Mouse (Mus musculus) forebrain, embryonic 15.5 days (tissue): ENCODE results near the gene Kcnc3. TPM values are rescaled to one million over a fixed set of nuclear protein-coding genes. Genes with fewer than 3 reads are reported as not detected.

ENCODE experiments used
- ATAC-seq: fragments of 200-750 bp; cut with Nextera tagmentation; replicated peaks from 2 replicates; pipeline ENCODE4 v1.8.0; 2017; ENCODE audit warnings: mild to moderate bottlenecking, moderate TSS enrichment, moderate library complexity
- H3K27ac ChIP-seq: fragments of 300-500 bp; sonication (generic); replicated peaks from 2 replicates; pipeline ENCODE4 v1.5.1; 2015; ENCODE audit warnings: mild to moderate bottlenecking, inconsistent platforms
- H3K27me3 ChIP-seq: fragments of 300-500 bp; sonication (generic); 2 replicates; pipeline ENCODE4 v1.6.1; 2015; ENCODE audit warnings: inconsistent platforms
- H3K36me3 ChIP-seq: fragments of 300-500 bp; sonication (generic); 2 replicates; pipeline ENCODE4 v1.6.1; 2015; ENCODE audit warnings: mild to moderate bottlenecking, inconsistent platforms
- H3K4me1 ChIP-seq: fragments of 300-500 bp; sonication (generic); 2 replicates; pipeline ENCODE4 v1.6.1; 2015; ENCODE audit warnings: inconsistent platforms
- H3K4me2 ChIP-seq: fragments of 300-500 bp; sonication (generic); replicated peaks from 2 replicates; pipeline ENCODE4 v1.6.1; 2015; ENCODE audit warnings: mild to moderate bottlenecking, inconsistent platforms
- H3K4me3 ChIP-seq: fragments of 300-500 bp; sonication (generic); 2 replicates; pipeline ENCODE4 v1.5.1; 2015; ENCODE audit warnings: mild to moderate bottlenecking, inconsistent platforms
- H3K9ac ChIP-seq: fragments of 300-500 bp; sonication (generic); replicated peaks from 2 replicates; pipeline ENCODE4 v1.6.1; 2015; ENCODE audit warnings: mild to moderate bottlenecking, inconsistent platforms
- H3K9me3 ChIP-seq: fragments of 300-500 bp; sonication (generic); 2 replicates; pipeline ENCODE4 v1.6.1; 2016; ENCODE audit warnings: inconsistent platforms
- WGBS: fragments of 180-500 bp; shearing (Covaris S2); methylation state at CpG from one replicate; pipeline ENCODE4 v1.1.7; 2015; ENCODE audit warnings: mixed read lengths; 5-methylcytosine and 5-hydroxymethylcytosine counted together
- polyA plus RNA-seq: library from polyadenylated mRNA; unstranded; fragments of >200 nt; fragmentation: Nextera tagmentation; extraction: Ambion mirVana; gene quantifications from 2 replicates; pipeline ENCODE4 v1.2.1, GENCODE M21; 2015

Kcnc3 gene
- polyA plus RNA-seq = 2.6 and 3.3 TPM in 2 replicates

- H3K9ac ChIP-seq = peak within 1 kb of the TSS; percentile 58
- peak; percentile 92 for ATAC-seq
- peak within 1 kb of the TSS; percentile 64 for H3K4me3 ChIP-seq
- no peaks in the 10 kb centered on the region for H3K9me3 ChIP-seq
- no peaks in the 10 kb centered on the region for H3K36me3 ChIP-seq
- peaks cover 27% of the 10 kb centered on the region for H3K27me3 ChIP-seq
- H3K4me1 ChIP-seq = peaks cover 70% of the 10 kb centered on the region
- under 1% methylated on average over 76 of the region's 80 CpGs for WGBS
- H3K27ac ChIP-seq = peak within 1 kb of the TSS; percentile 58
- H3K4me2 ChIP-seq = peak within 1 kb of the TSS; percentile 97
Observed at GRCm38 (mm10) chr7:44590402-44591347, at the start of gene Kcnc3. Gene Kcnc3 (plus strand): TSS chr7:44590664.

- H3K27ac ChIP-seq = no peak overlapping the region
- no peaks in the 10 kb centered on the region for H3K27me3 ChIP-seq
- no peak overlapping the region for H3K9ac ChIP-seq
- WGBS = 94% methylated on average over 11 of the region's 11 CpGs
- no peak overlapping the region for H3K4me2 ChIP-seq
- no peak for ATAC-seq
- peaks cover 6% of the 10 kb centered on the region for H3K4me1 ChIP-seq
- H3K9me3 ChIP-seq = no peaks in the 10 kb centered on the region
- H3K36me3 ChIP-seq = peaks cover 15% of the 10 kb centered on the region; the same call in 1 of the 2 replicates
- H3K4me3 ChIP-seq = no peak overlapping the region
Observed at GRCm38 (mm10) chr7:44542555-44542954, 47.9 kb upstream of the Kcnc3 start.

- Histone ChIP-seq H3K9ac (no peak overlapping the region), H3K9me3 (no peaks in the 10 kb centered on the region), H3K4me2 (no peak overlapping the region), H3K27me3 (no peaks in the 10 kb centered on the region), H3K4me3 (no peak overlapping the region), H3K4me1 (peaks cover 11% of the 10 kb centered on the region), H3K27ac (no peak overlapping the region), H3K36me3 (peaks cover 15% of the 10 kb centered on the region; the same call in 1 of the 2 replicates)
- ATAC-seq = no peak
- WGBS = 77% methylated on average over 12 of the region's 12 CpGs
Observed at GRCm38 (mm10) chr7:44543071-44543470, 47.4 kb upstream of the Kcnc3 start.

GRCm38 (mm10) chr7:44546274-44546673, 44.2 kb upstream of the Kcnc3 start:
- no peak overlapping the region for H3K9ac ChIP-seq
- 96% methylated on average over 3 of the region's 3 CpGs for WGBS
- H3K4me2 ChIP-seq = no peak overlapping the region
- peaks cover 21% of the 10 kb centered on the region for H3K36me3 ChIP-seq
- H3K27me3 ChIP-seq = no peaks in the 10 kb centered on the region
- ATAC-seq = no peak
- no peaks in the 10 kb centered on the region for H3K9me3 ChIP-seq
- H3K27ac ChIP-seq = no peak overlapping the region
- H3K4me3 ChIP-seq = no peak overlapping the region
- peaks cover 15% of the 10 kb centered on the region for H3K4me1 ChIP-seq

- no peaks in the 10 kb centered on the region for H3K27me3 ChIP-seq
- peak overlapping the region; percentile 97 for H3K4me2 ChIP-seq
- H3K36me3 ChIP-seq = peaks cover 24% of the 10 kb centered on the region
- no peak overlapping the region for H3K4me3 ChIP-seq
- H3K9me3 ChIP-seq = no peaks in the 10 kb centered on the region
- no peak overlapping the region for H3K27ac ChIP-seq
- peaks cover 15% of the 10 kb centered on the region for H3K4me1 ChIP-seq
- H3K9ac ChIP-seq = no peak overlapping the region
- ATAC-seq = no peak
- WGBS = 92% methylated on average over 13 of the region's 13 CpGs
Observed at GRCm38 (mm10) chr7:44547041-44547440, 43.4 kb upstream of the Kcnc3 start.

- H3K4me2 ChIP-seq = peak overlapping the region; percentile 97
- no peak for ATAC-seq
- H3K4me1 ChIP-seq = peaks cover 18% of the 10 kb centered on the region
- H3K36me3 ChIP-seq = peaks cover 24% of the 10 kb centered on the region
- H3K27me3 ChIP-seq = no peaks in the 10 kb centered on the region
- H3K9ac ChIP-seq = peak overlapping the region; percentile 51
- 22% methylated on average over 5 of the region's 5 CpGs for WGBS
- no peak overlapping the region for H3K27ac ChIP-seq
- no peaks in the 10 kb centered on the region for H3K9me3 ChIP-seq
- peak overlapping the region; percentile 65 for H3K4me3 ChIP-seq
Observed at GRCm38 (mm10) chr7:44547725-44548124, 42.7 kb upstream of the Kcnc3 start.

- H3K27me3 ChIP-seq = no peaks in the 10 kb centered on the region
- WGBS = under 1% methylated on average over 43 of the region's 43 CpGs
Observed at GRCm38 (mm10) chr7:44548497-44549087, 41.9 kb upstream of the Kcnc3 start, which contains the start of gene Pold1. Gene Pold1 (minus strand): TSS chr7:44548849.

GRCm38 (mm10) chr7:44549621-44550408, 40.6 kb upstream of the Kcnc3 start:
- Histone ChIP-seq H3K36me3 (peaks cover 24% of the 10 kb centered on the region), H3K9ac (no peak overlapping the region), H3K4me1 (peaks cover 29% of the 10 kb centered on the region), H3K4me2 (no peak overlapping the region), H3K27me3 (no peaks in the 10 kb centered on the region), H3K27ac (no peak overlapping the region), H3K4me3 (no peak overlapping the region), H3K9me3 (no peaks in the 10 kb centered on the region)
- ATAC-seq = no peak
- WGBS = 93% methylated on average over 23 of the region's 23 CpGs

More at GRCm38 (mm10) chr7:44548497-44549087, 41.9 kb upstream of the Kcnc3 start, which contains the start of gene Pold1:
- Histone ChIP-seq H3K9me3 (no peaks in the 10 kb centered on the region), H3K4me1 (peaks cover 25% of the 10 kb centered on the region), H3K4me2 (peak within 1 kb of the TSS; percentile 97), H3K36me3 (peaks cover 24% of the 10 kb centered on the region), H3K27ac (peak within 1 kb of the TSS; percentile 55), H3K4me3 (peak within 1 kb of the TSS; percentile 65), H3K9ac (peak within 1 kb of the TSS; percentile 51)
- ATAC-seq = peak; percentile 93

GRCm38 (mm10) chr7:44550409-44550678, 40.1 kb upstream of the Kcnc3 start:
- ATAC-seq = no peak
- 0 out of 2 replicates have a peak, but pooled peaks cover 1% of the 10 kb centered on the region for H3K27me3 ChIP-seq
- H3K4me2 ChIP-seq = no peak overlapping the region
- H3K4me1 ChIP-seq = peaks cover 29% of the 10 kb centered on the region
- no peaks in the 10 kb centered on the region for H3K9me3 ChIP-seq
- H3K9ac ChIP-seq = no peak overlapping the region
- peaks cover 24% of the 10 kb centered on the region for H3K36me3 ChIP-seq
- 96% methylated on average over 12 of the region's 12 CpGs for WGBS
- no peak overlapping the region for H3K27ac ChIP-seq
- no peak overlapping the region for H3K4me3 ChIP-seq

- Histone ChIP-seq H3K36me3 (peaks cover 24% of the 10 kb centered on the region), H3K9me3 (no peaks in the 10 kb centered on the region), H3K4me2 (no peak overlapping the region), H3K9ac (no peak overlapping the region), H3K27ac (no peak overlapping the region), H3K27me3 (peaks cover 2% of the 10 kb centered on the region; the same call in 1 of the 2 replicates), H3K4me3 (no peak overlapping the region), H3K4me1 (peaks cover 29% of the 10 kb centered on the region)
- no peak for ATAC-seq
- 92% methylated on average over 21 of the region's 21 CpGs for WGBS
Observed at GRCm38 (mm10) chr7:44551301-44551700, 39.2 kb upstream of the Kcnc3 start.

- H3K4me3 ChIP-seq = no peak overlapping the region
- WGBS = 75% methylated on average over 22 of the region's 22 CpGs
- H3K4me2 ChIP-seq = no peak overlapping the region
- peaks cover 29% of the 10 kb centered on the region for H3K4me1 ChIP-seq
- H3K9me3 ChIP-seq = no peaks in the 10 kb centered on the region
- no peak overlapping the region for H3K9ac ChIP-seq
- peaks cover 24% of the 10 kb centered on the region for H3K36me3 ChIP-seq
- ATAC-seq = no peak
- H3K27ac ChIP-seq = no peak overlapping the region
- peaks cover 2% of the 10 kb centered on the region; the same call in 1 of the 2 replicates for H3K27me3 ChIP-seq
Observed at GRCm38 (mm10) chr7:44551731-44552130, 38.7 kb upstream of the Kcnc3 start.
